Mouse (Mus musculus): ENCODE measurements around the gene Gm9837. TPM values are rescaled to one million over a fixed set of nuclear protein-coding genes. Genes with fewer than 3 reads are reported as not detected.

The Gm9837 gene
- total RNA-seq, 1 experiment: not detected

DNA sequence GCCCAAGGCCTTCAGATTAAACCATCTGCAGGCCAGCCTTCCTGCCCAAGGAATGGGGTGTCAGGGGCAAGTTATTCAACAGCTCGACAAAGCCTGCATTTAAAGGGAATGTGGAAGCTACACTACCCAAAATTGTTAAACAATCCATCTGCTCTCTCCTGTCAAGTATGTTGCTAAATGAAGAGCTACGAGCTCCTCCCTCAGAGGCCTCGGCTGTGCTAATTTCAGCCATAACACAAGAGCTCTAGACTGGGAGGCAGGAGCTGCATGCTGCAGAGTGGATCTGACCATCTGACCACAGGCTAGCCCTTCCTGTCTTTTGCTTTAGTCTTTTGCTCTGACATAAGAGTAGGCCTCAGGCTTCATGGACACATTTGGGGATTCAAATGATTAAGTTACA, 45.0 kb downstream of the Gm9837 start:
- Histone ChIP-seq H3K4me1 (ENCODE audit: control insufficient read depth in 2 of 2, insufficient read depth in 2 of 2, low read length in 2 of 2, poor library complexity in 1 of 2) (peaks cover 0 to 1% of the 10 kb centered on the region in 2 experiments; a peak in 1 of 4 replicates), H3K4me3 (ENCODE audit: insufficient read depth in 1 of 2, low read depth in 1 of 2, low read length in 2 of 2, poor library complexity in 1 of 2, severe bottlenecking in 1 of 2) (no peak overlapping the region), H3K9me3 (ENCODE audit: control insufficient read depth, insufficient read depth, low read depth, low read length) (no peaks in the 10 kb centered on the region), H3K36me3 (ENCODE audit: control insufficient read depth, insufficient read depth, low read length, poor library complexity, severe bottlenecking) (peaks cover 8% of the 10 kb centered on the region), H3K9ac (ENCODE audit: insufficient read depth, low read depth, low read length, poor library complexity, severe bottlenecking) (no peak overlapping the region), H3K27ac (ENCODE audit: insufficient read depth, low read depth, low read length, poor library complexity, severe bottlenecking) (no peak overlapping the region)
- in situ Hi-C loops (cut with MboI; ENCODE audit: low sequenced_read_pairs in 2 of 2, unreplicated experiment in 2 of 2): no loop called here
- no peak for DNase-seq (ENCODE audit: low read depth, low spot score)
- TF ChIP-seq CHD2 (IDR thresholded peaks at IDR 0.05; ENCODE audit: low read depth, low read length) (no peak), MAFK (IDR thresholded peaks at IDR 0.05; ENCODE audit: insufficient read depth, low read depth, low read length) (no peak), ZC3H11A (IDR thresholded peaks at IDR 0.05; ENCODE audit: borderline replicate concordance, low read depth, low read length) (no peak), ZNF384 (IDR thresholded peaks at IDR 0.05; ENCODE audit: low read depth, low read length) (no peak), HCFC1 (IDR thresholded peaks at IDR 0.05; ENCODE audit: borderline replicate concordance, insufficient read depth, low read length) (no peak)

GRCm38 (mm10) chr11:53424826-53425225, 45.5 kb downstream of the Gm9837 start:
- in situ Hi-C loops (cut with MboI; ENCODE audit: low sequenced_read_pairs in 2 of 2, unreplicated experiment in 2 of 2): no loop called here
- Histone ChIP-seq H3K4me3 (ENCODE audit: insufficient read depth in 1 of 2, low read depth in 1 of 2, low read length in 2 of 2, poor library complexity in 1 of 2, severe bottlenecking in 1 of 2) (no peak overlapping the region), H3K9me3 (ENCODE audit: control insufficient read depth, insufficient read depth, low read depth, low read length) (no peaks in the 10 kb centered on the region), H3K36me3 (ENCODE audit: control insufficient read depth, insufficient read depth, low read length, poor library complexity, severe bottlenecking) (peaks cover 10% of the 10 kb centered on the region), H3K4me1 (ENCODE audit: control insufficient read depth in 2 of 2, insufficient read depth in 2 of 2, low read length in 2 of 2, poor library complexity in 1 of 2) (peaks cover 0 to 1% of the 10 kb centered on the region in 2 experiments; a peak in 1 of 4 replicates), H3K9ac (ENCODE audit: insufficient read depth, low read depth, low read length, poor library complexity, severe bottlenecking) (no peak overlapping the region), H3K27ac (ENCODE audit: insufficient read depth, low read depth, low read length, poor library complexity, severe bottlenecking) (no peak overlapping the region)
- DNase-seq (ENCODE audit: low read depth, low spot score): no peak
- TF ChIP-seq ZNF384 (IDR thresholded peaks at IDR 0.05; ENCODE audit: low read depth, low read length) (no peak), HCFC1 (IDR thresholded peaks at IDR 0.05; ENCODE audit: borderline replicate concordance, insufficient read depth, low read length) (no peak), MAFK (IDR thresholded peaks at IDR 0.05; ENCODE audit: insufficient read depth, low read depth, low read length) (no peak), CHD2 (IDR thresholded peaks at IDR 0.05; ENCODE audit: low read depth, low read length) (no peak), ZC3H11A (IDR thresholded peaks at IDR 0.05; ENCODE audit: borderline replicate concordance, low read depth, low read length) (no peak)

- Histone ChIP-seq H3K27ac (ENCODE audit: insufficient read depth, low read depth, low read length, poor library complexity, severe bottlenecking) (no peak within 1 kb of the TSS), H3K9ac (ENCODE audit: insufficient read depth, low read depth, low read length, poor library complexity, severe bottlenecking) (no peak within 1 kb of the TSS), H3K4me1 (ENCODE audit: control insufficient read depth in 2 of 2, insufficient read depth in 2 of 2, low read length in 2 of 2, poor library complexity in 1 of 2) (no peaks in the 10 kb centered on the region), H3K4me3 (ENCODE audit: insufficient read depth in 1 of 2, low read depth in 1 of 2, low read length in 2 of 2, poor library complexity in 1 of 2, severe bottlenecking in 1 of 2) (no peak within 1 kb of the TSS), H3K36me3 (ENCODE audit: control insufficient read depth, insufficient read depth, low read length, poor library complexity, severe bottlenecking) (peaks cover 11% of the 10 kb centered on the region), H3K9me3 (ENCODE audit: control insufficient read depth, insufficient read depth, low read depth, low read length) (no peaks in the 10 kb centered on the region)
- in situ Hi-C loops (cut with MboI; ENCODE audit: low sequenced_read_pairs in 2 of 2, unreplicated experiment in 2 of 2): no loop called here
- no peak for DNase-seq (ENCODE audit: low read depth, low spot score)
- no peak for TF ChIP-seq ZC3H11A (IDR thresholded peaks at IDR 0.05; ENCODE audit: borderline replicate concordance, low read depth, low read length)
- no peak for TF ChIP-seq HCFC1 (IDR thresholded peaks at IDR 0.05; ENCODE audit: borderline replicate concordance, insufficient read depth, low read length)
- no peak for TF ChIP-seq ZNF384 (IDR thresholded peaks at IDR 0.05; ENCODE audit: low read depth, low read length)
Measured at GRCm38 (mm10) chr11:53423036-53423435, 47.2 kb downstream of the Gm9837 start, which contains the start of gene Leap2. Gene Leap2, minus strand, starts transcription at chr11:53423170.

Other genes with a start within 250 kb of the Gm9837 start
- gene Hspa4, start 170.0 kb downstream of the Gm9837 start, total RNA-seq (2012; rRNA removed): 182 and 280 TPM in 2 replicates
- 8.4 and 12.9 TPM in 2 replicates for gene Zcchc10, start 145.8 kb downstream of the Gm9837 start, total RNA-seq (2012; rRNA removed)
- 82.2 and 97.2 TPM in 2 replicates for gene Aff4, start 119.6 kb downstream of the Gm9837 start, total RNA-seq (2012; rRNA removed)
- gene Leap2, start 47.3 kb downstream of the Gm9837 start, total RNA-seq (2012; rRNA removed): not detected in 2 replicates
- 57.8 and 76.9 TPM in 2 replicates for gene Uqcrq, start 39.6 kb downstream of the Gm9837 start, total RNA-seq (2012; rRNA removed)
- 0.21 and 0.45 TPM in 2 replicates for gene Gdf9, start 39.5 kb downstream of the Gm9837 start, total RNA-seq (2012; rRNA removed)
- not detected in 2 replicates for gene Gm10447, start 13.4 kb downstream of the Gm9837 start, total RNA-seq (2012; rRNA removed)
- 0.74 and 1.7 TPM in 2 replicates for gene Shroom1, start 13.3 kb downstream of the Gm9837 start, total RNA-seq (2012; rRNA removed)
- gene Gm9945, start 9.7 kb upstream of the Gm9837 start, total RNA-seq (2012; rRNA removed): not detected in 2 replicates
- 0.11 and 0.13 TPM in 2 replicates for gene Sowaha, start 9.8 kb upstream of the Gm9837 start, total RNA-seq (2012; rRNA removed)
- 14.3 and 16.8 TPM in 2 replicates for gene Sept8, start 48.8 kb upstream of the Gm9837 start, total RNA-seq (2012; rRNA removed)
- 10.7 and 11.1 TPM in 2 replicates for gene Kif3a, start 96.9 kb upstream of the Gm9837 start, total RNA-seq (2012; rRNA removed)
- not detected in 2 replicates for gene Il4, start 148.2 kb upstream of the Gm9837 start, total RNA-seq (2012; rRNA removed)
- not detected in 2 replicates for gene Il13, start 164.2 kb upstream of the Gm9837 start, total RNA-seq (2012; rRNA removed)
- 30.9 and 32.0 TPM in 2 replicates for gene Rad50, start 236.8 kb upstream of the Gm9837 start, total RNA-seq (2012; rRNA removed)